In the genomic region with DNA sequence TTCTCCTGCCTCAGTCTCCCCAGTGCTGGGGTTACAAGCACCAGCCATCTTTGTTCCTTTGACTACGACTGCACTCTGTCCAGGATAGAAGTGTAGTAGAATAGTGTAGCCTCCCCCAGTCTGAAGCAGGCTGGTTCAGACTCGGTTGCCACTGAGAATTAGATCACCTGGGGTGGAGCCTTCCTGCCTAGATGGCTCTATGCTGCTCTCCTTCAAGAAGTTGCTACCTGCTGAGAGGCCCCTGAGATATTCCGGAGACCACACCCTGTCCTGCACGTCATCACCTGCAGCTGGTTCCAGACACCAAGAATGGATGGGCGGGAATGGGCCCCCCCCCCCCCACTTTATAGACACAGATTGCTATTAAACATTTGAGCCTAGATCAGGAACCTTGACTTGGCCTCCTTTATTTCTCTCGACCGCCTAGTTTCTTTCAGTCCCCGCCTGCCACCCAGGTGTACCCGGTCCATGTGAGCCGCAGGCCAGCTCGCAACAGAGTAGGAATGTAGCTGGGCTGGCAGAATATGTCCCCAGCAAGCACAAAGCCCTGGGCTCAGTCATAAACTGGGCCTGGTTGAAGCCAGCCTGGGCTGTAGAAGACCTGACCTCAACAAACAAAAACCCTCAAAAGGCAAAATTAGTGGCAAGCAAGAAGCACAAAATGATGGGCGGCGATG, we compare ENCODE assay signal across 8 mouse cellular contexts. TPM values are rescaled to one million over a fixed set of nuclear protein-coding genes. Genes with fewer than 3 reads are reported as not detected.
DNase-seq lines count a peak whose midpoint lies in the region; ATAC-seq and TF ChIP-seq lines count a peak whose summit lies in the region.

No protein-coding gene starts in this region.

- TF ChIP-seq CTCF in forebrain, postnatal 0 days (IDR thresholded peaks at IDR 0.05; ENCODE audit: low read depth), result no peak

- no peak overlapping the region for H3K4me3 ChIP-seq in forebrain, embryonic 15.5 days
- H3K4me3 ChIP-seq in forebrain, postnatal 0 days (ENCODE audit: low read depth, low read length), result no peak overlapping the region
- no peak overlapping the region for H3K4me3 ChIP-seq in embryonic facial prominence, embryonic 15.5 days (replicated peaks)
- H3K4me3 ChIP-seq in myocyte, result no peak overlapping the region

- no peak for TF ChIP-seq POLR2A in myocyte (IDR thresholded peaks at IDR 0.05; ENCODE audit: insufficient read length, low read depth)

- WGBS in forebrain, embryonic 15.5 days, result 91% methylated on average over 13 of the region's 13 CpGs
- 87% methylated on average over 13 of the region's 13 CpGs for WGBS in forebrain, postnatal 0 days
- 77% methylated on average over 13 of the region's 13 CpGs for whole genome bisulfite sequencing in embryonic facial prominence, embryonic 15.5 days

- no peak overlapping the region for H3K9ac ChIP-seq in forebrain, embryonic 15.5 days (replicated peaks)
- no peak overlapping the region for H3K9ac ChIP-seq in forebrain, postnatal 0 days
- no peak overlapping the region for H3K9ac ChIP-seq in embryonic facial prominence, embryonic 15.5 days

- no peaks in the 10 kb centered on the region for H3K27me3 ChIP-seq in forebrain, embryonic 15.5 days
- H3K27me3 ChIP-seq in forebrain, postnatal 0 days (ENCODE audit: insufficient read depth, low read length), result no peaks in the 10 kb centered on the region
- no peaks in the 10 kb centered on the region for H3K27me3 ChIP-seq in embryonic facial prominence, embryonic 15.5 days
- H3K27me3 ChIP-seq in myocyte (ENCODE audit: control insufficient read depth, insufficient read depth, insufficient read length), result no peaks in the 10 kb centered on the region

- peaks cover 92% of the 10 kb centered on the region for H3K79me2 ChIP-seq in myocyte (ENCODE audit: control insufficient read depth, insufficient read depth)

- peaks cover 25% of the 10 kb centered on the region; the same call in 1 of the 2 replicates for H3K4me1 ChIP-seq in forebrain, embryonic 15.5 days
- H3K4me1 ChIP-seq in forebrain, postnatal 0 days (ENCODE audit: insufficient read depth), result no peaks in the 10 kb centered on the region
- peaks cover 74% of the 10 kb centered on the region for H3K4me1 ChIP-seq in embryonic facial prominence, embryonic 15.5 days

- H3K4me2 ChIP-seq in forebrain, embryonic 15.5 days (replicated peaks), result no peak overlapping the region
- H3K4me2 ChIP-seq in forebrain, postnatal 0 days (ENCODE audit: low read depth), result no peak overlapping the region
- H3K4me2 ChIP-seq in embryonic facial prominence, embryonic 15.5 days (replicated peaks), result no peak overlapping the region
- H3K4me2 ChIP-seq in myocyte (ENCODE audit: low read depth), result peak overlapping the region; percentile 49

- ATAC-seq in forebrain, embryonic 15.5 days (replicated peaks), result no peak
- no peak for ATAC-seq in forebrain, postnatal 0 days
- ATAC-seq in embryonic facial prominence, embryonic 15.5 days (ENCODE audit: insufficient number of reproducible peaks, low FRiP score, low TSS enrichment, low read depth), result peak; percentile 21; the same call in 1 of the 2 replicates
- ATAC-seq in frontal cortex, adult (ENCODE audit: low TSS enrichment), result no peak

- H3K27ac ChIP-seq in forebrain, embryonic 15.5 days (replicated peaks), result peak overlapping the region; percentile 25; the same call in 1 of the 2 replicates
- no peak overlapping the region for H3K27ac ChIP-seq in forebrain, postnatal 0 days (ENCODE audit: low read depth, low read length)
- peak overlapping the region; percentile 71 for H3K27ac ChIP-seq in embryonic facial prominence, embryonic 15.5 days (replicated peaks)

- H3ac ChIP-seq in myocyte (ENCODE audit: control insufficient read depth, insufficient read length), result no peak overlapping the region

- DNase-seq in forebrain, postnatal 0 days, result no peak
- peak; percentile 48 to 78 for DNase-seq in kidney, postnatal 25 days
- no peak for DNase-seq in kidney, postnatal 4 days
- DNase-seq in thymus, postnatal 4 days, result no peak

- H3K36me3 ChIP-seq in forebrain, embryonic 15.5 days, result no peaks in the 10 kb centered on the region
- H3K36me3 ChIP-seq in forebrain, postnatal 0 days (ENCODE audit: insufficient read depth), result no peaks in the 10 kb centered on the region
- H3K36me3 ChIP-seq in embryonic facial prominence, embryonic 15.5 days, result no peaks in the 10 kb centered on the region
- H3K36me3 ChIP-seq in myocyte (ENCODE audit: control insufficient read depth, insufficient read depth), result no peaks in the 10 kb centered on the region

- H3K9me3 ChIP-seq in forebrain, embryonic 15.5 days, result no peaks in the 10 kb centered on the region
- no peaks in the 10 kb centered on the region for H3K9me3 ChIP-seq in forebrain, postnatal 0 days (ENCODE audit: low read length)
- H3K9me3 ChIP-seq in embryonic facial prominence, embryonic 15.5 days (replicated peaks), result no peaks in the 10 kb centered on the region

TF ChIP-seq in myocyte, 11 proteins besides CTCF, POLR2A, EP300 and RAD21:
- no peak for TF ChIP-seq TCF3 (IDR thresholded peaks at IDR 0.05; ENCODE audit: insufficient read length, low read depth)
- TF ChIP-seq REST (IDR thresholded peaks at IDR 0.05; ENCODE audit: insufficient read depth, insufficient read length), result no peak
- no peak for TF ChIP-seq E2F4 (IDR thresholded peaks at IDR 0.05; ENCODE audit: insufficient read depth)
- TF ChIP-seq USF1 (IDR thresholded peaks at IDR 0.05; ENCODE audit: low read depth), result no peak
- TF ChIP-seq SRF (IDR thresholded peaks at IDR 0.05; ENCODE audit: control insufficient read depth, insufficient read length, low read depth), result no peak
- TF ChIP-seq CEBPB (IDR thresholded peaks at IDR 0.05; ENCODE audit: insufficient read depth, poor library complexity, severe bottlenecking), result no peak
- no peak for TF ChIP-seq MAX (IDR thresholded peaks at IDR 0.05; ENCODE audit: low read depth)
- TF ChIP-seq POLR2AphosphoS2 (IDR thresholded peaks at IDR 0.05; ENCODE audit: insufficient read length, low read depth), result no peak
- no peak for TF ChIP-seq MYOD1 (IDR thresholded peaks at IDR 0.05; ENCODE audit: control insufficient read depth in 1 of 3, insufficient read length in 2 of 3, low read depth in 2 of 3)
- TF ChIP-seq MYOG (IDR thresholded peaks at IDR 0.05; ENCODE audit: control insufficient read depth in 1 of 3, insufficient read depth in 1 of 3, insufficient read length in 2 of 3, low read depth in 2 of 3), result no peak
- TF ChIP-seq TCF12 (IDR thresholded peaks at IDR 0.05; ENCODE audit: insufficient read depth, poor library complexity, severe bottlenecking), result no peak

RNA-seq across cellular contexts. Expression of gene Gtf2ird1, which starts 19.6 kb away (rescaled TPM):
- polyA plus RNA-seq in forebrain, embryonic 15.5 days (2015; fragmentation: Nextera tagmentation; extraction: Ambion mirVana), result 89.7 and 93.3 TPM in 2 replicates
- 33.9 and 47.1 TPM in 2 replicates for total RNA-seq in forebrain, postnatal 0 days (2014; rRNA removed)
- 41.2 and 53.6 TPM in 2 replicates for polyA plus RNA-seq in forebrain, postnatal 0 days (2015; fragmentation: Nextera tagmentation; extraction: Ambion mirVana)
- 114 and 123 TPM in 2 replicates for polyA plus RNA-seq in embryonic facial prominence, embryonic 15.5 days (2015; fragmentation: Nextera tagmentation; extraction: Ambion mirVana)
- 62.0 TPM for polyA plus RNA-seq in myocyte (2012; fragmentation: generic; extraction: Trizol)

Comparison
In these comparisons a context has a peak if more than half of its experiments do, and no peak if none do; other contexts are left out.
1. DNase-seq: peak in kidney, postnatal 25 days (2 of 2); none in forebrain, postnatal 0 days (single experiment), kidney, postnatal 4 days (0 of 2) and thymus, postnatal 4 days (single experiment).